Mouse (Mus musculus) heart, postnatal 0 days (tissue): ENCODE measurements around the gene A930033H14Rik.

Experiments
- CTCF ChIP-seq: IDR thresholded peaks from 2 replicates; pipeline ENCODE4 v1.5.1; 2016; ENCODE audit warnings: antibody characterized with exemption, control low read depth, low read depth
- EP300 ChIP-seq: IDR thresholded peaks from 2 replicates; pipeline ENCODE4 v1.6.1; 2016; ENCODE audit warnings: antibody characterized with exemption, low read depth

DNA sequence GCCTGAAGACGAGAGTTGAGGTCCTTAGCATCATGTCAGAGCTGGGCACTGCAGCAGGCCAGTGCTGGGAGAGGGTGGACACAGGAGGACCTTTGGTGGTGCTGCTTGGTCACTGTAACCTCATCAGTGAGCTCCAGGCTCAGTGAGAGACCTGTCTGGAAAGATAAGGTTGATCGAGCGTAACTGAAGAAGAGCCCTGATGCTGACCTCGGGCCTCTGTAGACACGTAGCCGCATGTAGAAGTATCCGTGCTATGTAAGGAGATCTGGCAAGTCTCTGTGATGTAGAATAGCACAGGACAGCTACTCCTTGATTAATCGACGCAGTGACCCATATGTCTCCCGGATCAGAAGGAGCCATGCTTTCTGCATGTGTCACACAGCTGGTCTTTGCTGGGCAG is 19.2 kb downstream of the A930033H14Rik start:
- TF ChIP-seq CTCF = no peak
- TF ChIP-seq EP300 = no peak
